Mouse (Mus musculus) forebrain, embryonic 11.5 days (tissue): ENCODE measurements around the gene Cdh26. TPM values are rescaled to one million over a fixed set of nuclear protein-coding genes. Genes with fewer than 3 reads are reported as not detected.
A peak's percentile ranks its signal among the peaks of the same experiment; 100 is the strongest.

Source experiments
- ATAC-seq: fragments of 200-750 bp; cut with Nextera tagmentation; replicated peaks from 2 replicates; pipeline ENCODE4 v1.8.0; 2017; ENCODE audit warnings: moderate TSS enrichment; ENCODE audit not compliant: low FRiP score
- DNase-seq: peaks from one replicate; pipeline ENCODE4 v3.0.0-alpha.2; 2017; ENCODE audit warnings: low spot score
- H3K27ac ChIP-seq: fragments of 300-500 bp; sonication (generic); 2 replicates; pipeline ENCODE4 v1.5.1; 2014; ENCODE audit warnings: low read depth, low read length
- H3K27me3 ChIP-seq: fragments of 300-500 bp; sonication (generic); 2 replicates; pipeline ENCODE4 v1.6.1; 2014; ENCODE audit warnings: mild to moderate bottlenecking, low read length, mixed read lengths; ENCODE audit not compliant: control insufficient read depth, insufficient read depth
- H3K36me3 ChIP-seq: fragments of 300-500 bp; sonication (generic); 2 replicates; pipeline ENCODE4 v1.6.1; 2014; ENCODE audit warnings: mild to moderate bottlenecking, low read length, moderate library complexity, mixed read lengths; ENCODE audit not compliant: control insufficient read depth, insufficient read depth
- H3K4me1 ChIP-seq: fragments of 300-500 bp; sonication (generic); replicated peaks from 2 replicates; pipeline ENCODE4 v1.6.1; 2014; ENCODE audit warnings: low read length, mixed read lengths; ENCODE audit not compliant: control insufficient read depth, insufficient read depth
- H3K4me2 ChIP-seq: fragments of 300-500 bp; sonication (generic); 2 replicates; pipeline ENCODE4 v1.6.1; 2014; ENCODE audit warnings: low read depth, mild to moderate bottlenecking, low read length, moderate library complexity, mixed read lengths; ENCODE audit not compliant: severe bottlenecking
- H3K4me3 ChIP-seq: fragments of 300-500 bp; sonication (generic); 2 replicates; pipeline ENCODE4 v1.5.1; 2014; ENCODE audit warnings: low read depth, low read length
- H3K9ac ChIP-seq: fragments of 300-500 bp; sonication (generic); 2 replicates; pipeline ENCODE4 v1.6.1; 2014; ENCODE audit warnings: low read length
- H3K9me3 ChIP-seq: fragments of 300-500 bp; sonication (generic); 2 replicates; pipeline ENCODE4 v1.6.1; 2016; ENCODE audit warnings: low read length, mixed read lengths; ENCODE audit not compliant: control insufficient read depth
- WGBS: fragments of 180-500 bp; shearing (Covaris S2); extraction: QIAGEN DNeasy Blood & Tissue Kit; methylation state at CpG from one replicate; pipeline ENCODE4 v1.1.7; 2014; 5-methylcytosine and 5-hydroxymethylcytosine counted together
- polyA plus RNA-seq: library from polyadenylated mRNA; unstranded; fragments of >200 nt; fragmentation: Nextera tagmentation; extraction: Ambion mirVana; gene quantifications from 2 replicates; pipeline ENCODE4 v1.2.1, GENCODE M21; 2014

The Cdh26 gene
- polyA plus RNA-seq, 1 experiment from 2014 or later, result not detected

- no peak for DNase-seq
- WGBS, result 54% methylated on average over 10 of the region's 10 CpGs
- no peak for ATAC-seq
These were observed 53.1 kb downstream of the Cdh26 start for GRCm38 (mm10) chr2:178483462-178483861.

GRCm38 (mm10) chr2:178488276-178488675 lies 57.9 kb downstream of the Cdh26 start:
- Histone ChIP-seq H3K4me1 (no peaks in the 10 kb centered on the region), H3K27ac (no peak overlapping the region), H3K4me2 (no peak overlapping the region), H3K36me3 (no peaks in the 10 kb centered on the region), H3K9ac (no peak overlapping the region), H3K4me3 (no peak overlapping the region), H3K9me3 (no peaks in the 10 kb centered on the region), H3K27me3 (no peaks in the 10 kb centered on the region)
- ATAC-seq, result no peak
- DNase-seq, result no peak
- WGBS, result 90% methylated on average over 4 of the region's 4 CpGs

More at GRCm38 (mm10) chr2:178483462-178483861, 53.1 kb downstream of the Cdh26 start:
- Histone ChIP-seq H3K27me3 (no peaks in the 10 kb centered on the region), H3K4me2 (no peak overlapping the region), H3K4me1 (no peaks in the 10 kb centered on the region), H3K9ac (no peak overlapping the region), H3K36me3 (no peaks in the 10 kb centered on the region), H3K4me3 (no peak overlapping the region), H3K27ac (no peak overlapping the region), H3K9me3 (no peaks in the 10 kb centered on the region)

- ATAC-seq (no peak), DNase-seq (no peak)
- Histone ChIP-seq H3K4me2 (no peak overlapping the region), H3K4me3 (no peak overlapping the region), H3K9me3 (no peaks in the 10 kb centered on the region), H3K9ac (no peak overlapping the region), H3K27ac (no peak overlapping the region), H3K4me1 (no peaks in the 10 kb centered on the region), H3K27me3 (no peaks in the 10 kb centered on the region), H3K36me3 (no peaks in the 10 kb centered on the region)
- 71% methylated on average over 9 of the region's 9 CpGs for WGBS
These were observed 60.1 kb downstream of the Cdh26 start for GRCm38 (mm10) chr2:178490245-178490920.

GRCm38 (mm10) chr2:178494066-178494465 lies 63.7 kb downstream of the Cdh26 start:
- H3K27me3 ChIP-seq, result no peaks in the 10 kb centered on the region
- no peak overlapping the region for H3K27ac ChIP-seq
- H3K9ac ChIP-seq, result no peak overlapping the region
- no peak for ATAC-seq
- H3K9me3 ChIP-seq, result no peaks in the 10 kb centered on the region
- 78% methylated on average over 11 of the region's 11 CpGs for WGBS
- no peak overlapping the region for H3K4me3 ChIP-seq
- H3K36me3 ChIP-seq, result no peaks in the 10 kb centered on the region
- no peak overlapping the region for H3K4me2 ChIP-seq
- DNase-seq, result no peak
- H3K4me1 ChIP-seq, result no peaks in the 10 kb centered on the region

- no peaks in the 10 kb centered on the region for H3K27me3 ChIP-seq
- H3K4me3 ChIP-seq, result no peak overlapping the region
- no peaks in the 10 kb centered on the region for H3K4me1 ChIP-seq
- no peak overlapping the region for H3K9ac ChIP-seq
- no peaks in the 10 kb centered on the region for H3K36me3 ChIP-seq
- ATAC-seq (no peak), DNase-seq (no peak)
- H3K4me2 ChIP-seq, result no peak overlapping the region
- H3K9me3 ChIP-seq, result no peaks in the 10 kb centered on the region
- H3K27ac ChIP-seq, result no peak overlapping the region
- WGBS, result 83% methylated on average over 2 of the region's 2 CpGs
These were observed 65.5 kb downstream of the Cdh26 start for GRCm38 (mm10) chr2:178495816-178496215.

- Histone ChIP-seq H3K9ac (no peak overlapping the region), H3K4me1 (no peaks in the 10 kb centered on the region), H3K36me3 (no peaks in the 10 kb centered on the region), H3K9me3 (no peaks in the 10 kb centered on the region), H3K27me3 (no peaks in the 10 kb centered on the region), H3K27ac (no peak overlapping the region), H3K4me2 (no peak overlapping the region), H3K4me3 (no peak overlapping the region)
- no peak for DNase-seq
- 86% methylated on average over 1 of the region's 1 CpGs for WGBS
- ATAC-seq, result no peak
These were observed 67.6 kb downstream of the Cdh26 start for GRCm38 (mm10) chr2:178497900-178498299.

- DNase-seq (no peak), ATAC-seq (0 out of 2 replicates have a peak, but pooled peaks have one; percentile 37)
- no peaks in the 10 kb centered on the region for H3K9me3 ChIP-seq
- H3K4me2 ChIP-seq, result no peak overlapping the region
- H3K27me3 ChIP-seq, result no peaks in the 10 kb centered on the region
- H3K4me1 ChIP-seq, result no peaks in the 10 kb centered on the region
- no peak overlapping the region for H3K9ac ChIP-seq
- H3K36me3 ChIP-seq, result no peaks in the 10 kb centered on the region
- H3K4me3 ChIP-seq, result no peak overlapping the region
- H3K27ac ChIP-seq, result no peak overlapping the region
- WGBS, result 77% methylated on average over 5 of the region's 5 CpGs
These were observed 68.1 kb downstream of the Cdh26 start for GRCm38 (mm10) chr2:178498409-178498808.

GRCm38 (mm10) chr2:178502469-178502868 lies 72.1 kb downstream of the Cdh26 start:
- Histone ChIP-seq H3K27me3 (no peaks in the 10 kb centered on the region), H3K4me1 (no peaks in the 10 kb centered on the region), H3K27ac (no peak overlapping the region), H3K4me2 (no peak overlapping the region), H3K4me3 (no peak overlapping the region), H3K9ac (no peak overlapping the region), H3K36me3 (no peaks in the 10 kb centered on the region), H3K9me3 (no peaks in the 10 kb centered on the region)
- WGBS, result 76% methylated on average over 10 of the region's 10 CpGs
- DNase-seq, result no peak
- no peak for ATAC-seq

- Histone ChIP-seq H3K36me3 (no peaks in the 10 kb centered on the region), H3K27ac (no peak overlapping the region), H3K9me3 (no peaks in the 10 kb centered on the region), H3K4me1 (no peaks in the 10 kb centered on the region), H3K4me2 (no peak overlapping the region), H3K27me3 (no peaks in the 10 kb centered on the region), H3K4me3 (no peak overlapping the region), H3K9ac (no peak overlapping the region)
- no peak for ATAC-seq
- DNase-seq, result no peak
- WGBS, result 77% methylated on average over 12 of the region's 12 CpGs
These were observed 75.7 kb downstream of the Cdh26 start for GRCm38 (mm10) chr2:178506056-178506455.
